Mouse (Mus musculus): ENCODE results near the gene Gpr88. TPM values are rescaled to one million over a fixed set of nuclear protein-coding genes. Genes with fewer than 3 reads are reported as not detected.
"Not testable (repeated sequence)": the region's sequence is repeated elsewhere in the genome, so short reads cannot be mapped to it uniquely, and the experiment has no call there.

Gene Gpr88
- polyA plus RNA-seq, 1 experiment from 2014 or later, result 1.2 TPM

GRCm38 (mm10) chr3:116220980-116221685 is 32.2 kb downstream of the Gpr88 start:
- Histone ChIP-seq H3K4me1 (replicated peaks) (no peaks in the 10 kb centered on the region; the same call in 1 of the 2 replicates), H3K4me2 (no peak overlapping the region), H3K9ac (replicated peaks) (no peak overlapping the region), H3K27me3 (no peaks in the 10 kb centered on the region), H3K4me3 (replicated peaks) (no peak overlapping the region), H3K27ac (no peak overlapping the region), H3K36me3 (no peaks in the 10 kb centered on the region), H3K9me3 (no peaks in the 10 kb centered on the region)
- 69% methylated on average over 6 of the region's 6 CpGs for WGBS
- no peak for ATAC-seq (ENCODE audit: insufficient number of reproducible peaks, insufficient read depth, low FRiP score, low TSS enrichment, low read depth)

- H3K4me2 ChIP-seq; H3K4me3 ChIP-seq (replicated peaks); H3K9me3 ChIP-seq; H3K36me3 ChIP-seq; H3K4me1 ChIP-seq (replicated peaks); H3K9ac ChIP-seq (replicated peaks); H3K27ac ChIP-seq; H3K27me3 ChIP-seq; ATAC-seq (ENCODE audit: insufficient number of reproducible peaks, insufficient read depth, low FRiP score, low TSS enrichment, low read depth): not testable (repeated sequence)
- 68% methylated on average over 6 of the region's 6 CpGs for WGBS
Observed at GRCm38 (mm10) chr3:116217398-116217797, 35.9 kb downstream of the Gpr88 start.

- Histone ChIP-seq H3K27ac (no peak overlapping the region), H3K4me2 (no peak overlapping the region), H3K4me3 (replicated peaks) (no peak overlapping the region), H3K36me3 (no peaks in the 10 kb centered on the region), H3K27me3 (no peaks in the 10 kb centered on the region), H3K9ac (replicated peaks) (no peak overlapping the region), H3K4me1 (replicated peaks) (no peaks in the 10 kb centered on the region), H3K9me3 (no peaks in the 10 kb centered on the region)
- ATAC-seq (ENCODE audit: insufficient number of reproducible peaks, insufficient read depth, low FRiP score, low TSS enrichment, low read depth), result no peak
- WGBS, result 76% methylated on average over 1 of the region's 1 CpGs
Observed at GRCm38 (mm10) chr3:116216261-116216660, 37.0 kb downstream of the Gpr88 start.

GRCm38 (mm10) chr3:116211639-116212038 is 41.7 kb downstream of the Gpr88 start:
- Histone ChIP-seq H3K27me3 (no peaks in the 10 kb centered on the region), H3K36me3 (no peaks in the 10 kb centered on the region), H3K9ac (replicated peaks) (no peak overlapping the region), H3K4me1 (replicated peaks) (no peaks in the 10 kb centered on the region), H3K4me2 (no peak overlapping the region), H3K27ac (no peak overlapping the region), H3K9me3 (no peaks in the 10 kb centered on the region), H3K4me3 (replicated peaks) (no peak overlapping the region)
- 85% methylated on average over 5 of the region's 5 CpGs for WGBS
- ATAC-seq (ENCODE audit: insufficient number of reproducible peaks, insufficient read depth, low FRiP score, low TSS enrichment, low read depth), result no peak

- Histone ChIP-seq H3K36me3 (no peaks in the 10 kb centered on the region), H3K27ac (no peak overlapping the region), H3K4me2 (no peak overlapping the region), H3K9me3 (no peaks in the 10 kb centered on the region), H3K9ac (replicated peaks) (no peak overlapping the region), H3K27me3 (no peaks in the 10 kb centered on the region), H3K4me3 (replicated peaks) (no peak overlapping the region), H3K4me1 (replicated peaks) (peaks cover 1% of the 10 kb centered on the region; the same call in 1 of the 2 replicates)
- 70% methylated on average over 8 of the region's 8 CpGs for WGBS
- ATAC-seq (ENCODE audit: insufficient number of reproducible peaks, insufficient read depth, low FRiP score, low TSS enrichment, low read depth), result no peak
Observed at GRCm38 (mm10) chr3:116210720-116211121, 42.6 kb downstream of the Gpr88 start.

GRCm38 (mm10) chr3:116209214-116209613 is 44.1 kb downstream of the Gpr88 start:
- ATAC-seq (ENCODE audit: insufficient number of reproducible peaks, insufficient read depth, low FRiP score, low TSS enrichment, low read depth), result no peak
- Histone ChIP-seq H3K27ac (no peak overlapping the region), H3K4me3 (replicated peaks) (no peak overlapping the region), H3K9me3 (no peaks in the 10 kb centered on the region), H3K27me3 (no peaks in the 10 kb centered on the region), H3K9ac (replicated peaks) (no peak overlapping the region), H3K36me3 (no peaks in the 10 kb centered on the region), H3K4me2 (no peak overlapping the region), H3K4me1 (replicated peaks) (peaks cover 9% of the 10 kb centered on the region; the same call in 1 of the 2 replicates)
- WGBS, result 85% methylated on average over 8 of the region's 8 CpGs

GRCm38 (mm10) chr3:116206306-116206834 is 46.9 kb downstream of the Gpr88 start:
- WGBS, result 75% methylated on average over 8 of the region's 8 CpGs
- H3K27ac ChIP-seq, result no peak overlapping the region

GRCm38 (mm10) chr3:116205346-116206219 is 47.7 kb downstream of the Gpr88 start:
- Histone ChIP-seq H3K36me3 (no peaks in the 10 kb centered on the region), H3K4me2 (no peak overlapping the region), H3K9me3 (no peaks in the 10 kb centered on the region), H3K9ac (replicated peaks) (no peak overlapping the region), H3K27me3 (no peaks in the 10 kb centered on the region), H3K27ac (no peak overlapping the region), H3K4me1 (replicated peaks) (peaks cover 9% of the 10 kb centered on the region; the same call in 1 of the 2 replicates), H3K4me3 (replicated peaks) (no peak overlapping the region)
- 74% methylated on average over 13 of the region's 13 CpGs for WGBS
- ATAC-seq (ENCODE audit: insufficient number of reproducible peaks, insufficient read depth, low FRiP score, low TSS enrichment, low read depth), result no peak

More at GRCm38 (mm10) chr3:116206306-116206834, 46.9 kb downstream of the Gpr88 start:
- Histone ChIP-seq H3K4me2 (no peak overlapping the region), H3K9me3 (no peaks in the 10 kb centered on the region), H3K9ac (replicated peaks) (no peak overlapping the region), H3K36me3 (no peaks in the 10 kb centered on the region), H3K4me3 (replicated peaks) (no peak overlapping the region), H3K4me1 (replicated peaks) (peaks cover 9% of the 10 kb centered on the region; the same call in 1 of the 2 replicates), H3K27me3 (no peaks in the 10 kb centered on the region)
- no peak for ATAC-seq (ENCODE audit: insufficient number of reproducible peaks, insufficient read depth, low FRiP score, low TSS enrichment, low read depth)

GRCm38 (mm10) chr3:116204643-116205042 is 48.7 kb downstream of the Gpr88 start:
- no peaks in the 10 kb centered on the region for H3K27me3 ChIP-seq
- H3K4me3 ChIP-seq (replicated peaks), result no peak overlapping the region
- no peak overlapping the region for H3K4me2 ChIP-seq
- no peaks in the 10 kb centered on the region for H3K36me3 ChIP-seq
- ATAC-seq (ENCODE audit: insufficient number of reproducible peaks, insufficient read depth, low FRiP score, low TSS enrichment, low read depth), result no peak
- peaks cover 11% of the 10 kb centered on the region; the same call in 1 of the 2 replicates for H3K4me1 ChIP-seq (replicated peaks)
- 78% methylated on average over 9 of the region's 9 CpGs for WGBS
- no peaks in the 10 kb centered on the region for H3K9me3 ChIP-seq
- H3K27ac ChIP-seq, result no peak overlapping the region
- H3K9ac ChIP-seq (replicated peaks), result no peak overlapping the region

GRCm38 (mm10) chr3:116203942-116204341 is 49.4 kb downstream of the Gpr88 start:
- WGBS, result 71% methylated on average over 3 of the region's 3 CpGs
- no peak for ATAC-seq (ENCODE audit: insufficient number of reproducible peaks, insufficient read depth, low FRiP score, low TSS enrichment, low read depth)
- Histone ChIP-seq H3K9me3 (no peaks in the 10 kb centered on the region), H3K36me3 (no peaks in the 10 kb centered on the region), H3K4me1 (replicated peaks) (peaks cover 11% of the 10 kb centered on the region; the same call in 1 of the 2 replicates), H3K4me3 (replicated peaks) (no peak overlapping the region), H3K27ac (no peak overlapping the region), H3K27me3 (no peaks in the 10 kb centered on the region), H3K9ac (replicated peaks) (no peak overlapping the region), H3K4me2 (no peak overlapping the region)

GRCm38 (mm10) chr3:116200060-116200459 is 53.2 kb downstream of the Gpr88 start:
- no peak for ATAC-seq (ENCODE audit: insufficient number of reproducible peaks, insufficient read depth, low FRiP score, low TSS enrichment, low read depth)
- Histone ChIP-seq H3K4me2 (no peak overlapping the region), H3K27me3 (no peaks in the 10 kb centered on the region), H3K36me3 (no peaks in the 10 kb centered on the region), H3K9me3 (no peaks in the 10 kb centered on the region), H3K27ac (no peak overlapping the region), H3K4me3 (replicated peaks) (no peak overlapping the region), H3K4me1 (replicated peaks) (peaks cover 3% of the 10 kb centered on the region; the same call in 1 of the 2 replicates), H3K9ac (replicated peaks) (no peak overlapping the region)
- WGBS, result 64% methylated on average over 10 of the region's 10 CpGs

All from limb, embryonic 12.5 days (tissue).